Mouse (Mus musculus): ENCODE data around the gene Sowahd.
"Not testable (repeated sequence)": the region's sequence is repeated elsewhere in the genome, so short reads cannot be mapped to it uniquely, and the experiment has no call there.

Gene Sowahd

DNA sequence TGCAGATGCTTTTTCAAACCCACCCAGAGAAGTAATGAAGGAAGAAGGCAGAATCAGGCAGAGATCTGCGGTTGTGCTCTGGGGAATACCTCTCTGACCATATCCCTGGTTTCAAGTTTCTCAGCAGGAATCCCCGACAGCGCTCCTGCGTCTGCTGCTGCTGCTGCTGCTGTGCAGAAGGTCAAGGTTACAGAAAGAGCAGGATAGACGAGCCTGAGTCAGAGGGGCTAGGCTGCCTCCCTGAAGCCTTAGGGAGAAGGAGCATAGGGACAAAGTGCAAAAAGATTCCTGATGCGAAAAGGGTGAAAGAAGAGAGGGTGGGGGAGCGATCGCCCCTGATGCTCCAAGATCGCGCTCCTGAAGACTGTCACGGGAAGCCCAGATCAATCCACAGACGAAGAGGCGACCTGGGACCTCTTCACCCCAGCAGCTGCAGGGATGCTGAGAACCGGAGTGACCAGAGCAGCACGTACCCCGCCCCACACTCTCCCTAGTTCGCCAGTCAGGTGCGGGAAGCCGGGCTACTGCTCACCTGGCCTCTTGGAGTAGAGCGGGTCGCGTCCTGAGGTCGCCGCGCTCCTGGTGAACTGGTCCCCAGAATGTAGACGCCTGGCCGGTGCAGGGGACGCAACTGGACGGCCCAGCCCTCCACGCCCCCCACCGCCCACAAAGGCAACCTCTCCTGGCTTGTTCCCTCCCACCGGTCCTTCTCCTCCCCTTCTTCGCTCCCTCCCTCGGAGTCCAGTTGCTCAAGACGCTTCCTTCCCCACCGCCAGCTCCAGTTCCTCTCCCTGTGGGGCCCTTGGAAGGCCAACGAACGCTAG is at the start of gene Sowahd:
Gene Sowahd, plus strand, starts transcription at position 780 of the 824 bp plus-strand sequence.
- no peak for DNase-seq (ENCODE audit: low read depth)

DNA sequence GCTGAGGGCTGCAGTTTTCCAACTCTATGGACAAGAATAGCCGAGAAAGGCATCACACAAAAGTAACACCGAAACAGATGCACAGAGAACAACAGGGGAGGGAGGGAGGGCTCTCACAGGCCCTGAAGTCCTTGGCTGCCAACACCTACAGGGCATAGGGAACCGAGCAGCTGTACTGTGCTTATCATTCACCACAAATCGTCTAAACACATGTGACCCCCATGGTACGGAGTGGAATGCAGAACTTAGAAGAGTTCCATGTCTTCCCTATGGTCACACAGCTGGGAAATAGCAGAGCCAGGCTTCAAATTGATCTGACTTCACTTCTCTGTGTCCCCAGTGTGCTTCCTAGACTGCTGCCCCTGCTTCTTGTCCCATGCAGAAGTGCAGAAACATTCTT is 34.8 kb upstream of the Sowahd start:
- no peak for DNase-seq (ENCODE audit: low read depth)

DNA sequence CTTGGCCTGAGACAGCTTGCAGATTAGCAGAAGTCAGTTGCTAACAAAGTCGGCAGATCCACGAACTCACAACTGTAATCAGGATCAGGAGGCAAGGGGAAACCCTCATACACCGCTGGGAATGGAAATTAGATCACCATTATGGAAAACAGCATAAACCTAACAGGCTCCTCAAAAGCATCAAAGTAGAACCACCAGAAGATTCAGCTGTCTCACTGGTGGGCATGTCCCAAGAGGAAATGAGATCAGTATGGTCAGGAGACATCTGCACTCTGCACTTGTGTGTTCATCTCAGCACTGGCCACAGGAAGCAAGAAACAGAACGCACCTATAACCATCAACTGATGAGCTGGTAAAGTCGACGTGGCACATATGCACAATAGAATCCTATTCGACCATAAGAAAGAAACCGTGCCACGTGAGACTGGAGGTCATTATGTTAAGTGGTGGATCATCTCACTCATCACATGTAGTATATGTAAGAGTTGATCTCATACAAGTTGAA is 30.4 kb upstream of the Sowahd start:
- no peak for DNase-seq (ENCODE audit: low read depth)

DNA sequence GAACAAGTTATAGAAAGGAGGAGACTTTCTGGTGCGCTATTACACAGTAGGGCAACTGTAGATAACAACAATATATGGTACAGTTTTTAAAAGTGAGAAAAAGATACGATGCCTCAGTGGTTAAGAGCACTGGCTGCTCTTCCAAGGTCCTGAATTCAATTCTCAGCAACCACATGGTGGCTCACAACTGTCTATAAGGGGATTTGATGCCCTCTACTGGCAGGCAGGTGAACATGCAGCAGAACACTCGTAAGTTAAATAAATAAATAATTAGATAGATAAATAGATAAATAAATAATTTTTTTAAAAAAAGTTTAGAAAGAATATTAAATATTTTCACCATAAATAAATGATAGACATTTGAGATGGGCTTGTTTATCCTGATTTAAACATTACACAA is 29.6 kb upstream of the Sowahd start:
- no peak for DNase-seq (ENCODE audit: low read depth)

DNA sequence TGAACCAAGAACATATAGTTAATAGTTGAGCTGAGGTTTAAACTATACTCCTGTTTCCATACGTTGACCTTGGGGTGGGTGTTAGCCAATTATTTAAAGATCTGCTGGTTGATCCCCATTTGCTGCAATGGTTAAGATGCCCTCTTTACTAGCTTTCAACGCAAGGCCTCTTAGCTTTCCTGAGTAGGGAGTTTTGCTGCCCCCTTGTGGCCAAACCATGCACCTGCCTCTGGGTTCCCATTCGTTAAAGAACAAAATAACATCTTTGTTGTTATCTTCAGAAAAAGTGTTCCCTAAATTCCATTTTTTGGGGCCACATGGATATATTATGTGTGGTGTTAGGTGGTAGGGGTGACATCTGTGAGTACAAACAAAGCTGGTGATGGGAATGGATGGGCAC is 26.0 kb upstream of the Sowahd start:
- no peak for DNase-seq (ENCODE audit: low read depth)

DNA sequence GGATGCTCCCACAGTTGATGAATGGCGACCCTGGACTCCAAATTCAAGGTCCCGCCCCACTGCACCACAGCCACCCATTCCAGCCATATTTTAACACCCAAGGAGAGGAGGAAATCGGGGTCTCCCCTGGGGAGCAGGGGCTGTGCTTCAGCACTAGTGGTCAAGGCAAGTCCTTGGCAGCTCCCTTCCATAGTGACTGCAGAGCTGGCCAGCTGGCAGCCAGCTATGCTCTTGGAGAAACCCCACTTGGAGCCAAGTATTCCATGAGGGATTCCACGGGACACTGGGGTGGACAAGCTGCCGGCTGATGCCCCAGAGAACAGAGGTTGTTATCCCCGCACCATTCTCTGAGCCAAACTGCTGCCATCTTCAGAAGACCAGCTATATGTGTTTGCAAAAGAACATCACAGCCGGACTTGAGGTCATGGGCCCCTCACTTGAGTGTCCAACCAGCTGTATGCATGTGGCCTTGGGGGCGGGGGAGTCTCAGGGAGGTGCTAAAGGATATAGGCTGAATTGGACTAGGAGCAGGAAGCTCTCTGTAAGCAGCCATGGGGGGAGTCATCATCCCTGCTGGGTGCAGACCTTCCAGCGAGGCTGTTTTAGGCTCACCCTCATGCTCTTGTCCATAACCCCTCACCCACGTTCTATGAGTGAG is 24.9 kb upstream of the Sowahd start:
- DNase-seq (ENCODE audit: low read depth) = no peak

DNA sequence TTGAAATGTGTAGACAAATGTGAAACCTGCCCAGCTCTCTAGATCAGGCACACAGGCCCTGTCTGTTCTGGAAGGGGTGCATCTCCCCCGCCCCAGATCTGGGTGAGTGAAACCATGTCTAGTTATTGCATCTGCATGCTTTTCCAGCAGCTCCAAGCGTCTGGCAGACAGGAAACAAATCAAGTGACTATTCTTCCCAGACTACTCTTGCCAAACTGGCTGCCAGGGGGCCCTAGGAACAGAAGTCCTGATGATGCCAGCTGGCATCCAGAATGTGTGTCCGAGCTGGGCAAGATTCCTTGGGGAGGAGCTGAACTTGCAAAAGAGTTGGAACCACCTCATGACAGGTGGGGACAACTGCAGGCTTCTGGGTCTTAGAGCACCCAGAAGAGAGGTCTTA is 20.3 kb upstream of the Sowahd start:
- DNase-seq (ENCODE audit: low read depth) = peak; percentile 60

DNA sequence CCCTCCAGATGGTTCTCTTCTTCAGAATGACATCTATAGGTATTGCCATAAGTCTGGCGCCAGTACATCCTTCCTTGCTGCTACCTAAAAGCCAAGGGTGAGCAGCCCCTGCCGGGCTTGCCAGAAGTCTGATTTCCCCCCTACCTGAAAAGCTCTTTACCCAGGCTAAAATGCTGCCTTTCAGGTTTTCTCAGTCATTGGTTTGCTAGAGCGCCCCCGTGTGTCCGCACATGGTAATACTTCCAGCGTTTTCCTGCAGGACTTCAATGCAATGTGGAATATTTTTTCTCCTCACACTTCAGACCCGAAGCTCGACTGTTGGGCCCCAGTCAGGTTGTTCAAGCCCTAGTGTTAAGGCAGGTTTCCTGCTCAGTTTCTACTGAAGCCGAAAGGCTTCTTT is 5.9 kb upstream of the Sowahd start:
- DNase-seq (ENCODE audit: low read depth) = no peak

DNA sequence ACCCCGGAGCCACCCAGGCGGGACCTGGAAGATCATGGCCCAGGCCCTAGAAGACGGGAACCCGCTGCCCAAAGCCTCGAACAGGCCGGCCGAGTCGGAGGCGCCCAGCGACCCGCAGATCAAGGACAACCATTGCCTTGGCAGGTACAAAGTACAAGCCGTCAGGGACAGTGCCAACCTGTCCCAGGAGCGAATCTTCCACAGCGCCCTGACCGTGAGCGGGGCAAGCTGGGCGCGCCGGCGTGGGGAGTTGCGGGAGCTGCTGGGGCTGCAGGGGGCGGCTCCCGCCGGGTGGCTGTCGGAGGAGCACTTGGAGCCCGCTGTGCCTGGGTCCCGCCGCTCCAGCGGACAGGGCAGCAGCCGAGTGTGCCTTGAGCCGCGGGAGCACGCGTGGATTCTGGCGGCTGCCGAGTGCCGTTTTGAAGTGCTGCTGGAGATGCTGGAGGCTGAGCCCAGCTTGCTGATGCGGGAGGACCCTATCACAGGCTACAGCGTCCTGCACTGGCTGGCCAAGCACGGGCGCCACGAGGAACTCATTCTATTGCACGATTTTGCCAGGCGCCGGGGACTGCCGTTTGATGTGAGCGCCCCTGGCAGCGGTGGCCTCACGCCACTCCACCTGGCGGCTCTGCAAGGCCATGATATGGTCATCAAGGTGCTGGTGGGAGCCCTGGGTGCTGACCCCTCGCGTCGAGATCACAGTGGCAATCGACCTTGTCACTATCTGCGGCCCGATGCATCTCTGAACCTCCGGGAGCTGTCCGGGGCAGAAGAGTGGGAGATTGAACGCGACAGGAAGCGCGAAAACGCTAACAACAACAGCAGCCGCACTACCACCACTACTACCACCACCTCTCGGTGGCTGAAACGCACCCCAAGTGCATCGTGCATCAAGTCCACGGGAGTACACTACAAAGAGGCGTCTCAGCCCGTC is 512 bp downstream of the Sowahd start:
- no peak for DNase-seq (ENCODE audit: low read depth)

DNA sequence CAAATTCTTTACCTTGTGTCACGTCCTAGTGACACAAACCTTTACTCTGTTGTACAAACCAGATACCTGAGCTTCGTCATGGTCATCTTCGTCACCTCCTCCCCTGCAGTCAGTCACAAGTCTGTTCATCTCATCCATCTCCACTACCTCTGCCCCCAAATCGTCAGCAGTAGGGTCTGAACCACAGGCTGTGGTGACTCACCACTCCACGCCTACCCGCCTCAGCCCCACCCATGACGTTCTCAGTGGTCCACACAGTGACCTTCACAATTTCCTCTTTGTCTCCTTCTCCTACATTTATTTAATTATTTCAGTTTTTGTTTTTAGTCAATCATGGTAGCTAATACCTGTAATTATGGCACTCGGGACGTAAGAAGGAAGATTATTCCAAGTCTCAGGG is 15.3 kb downstream of the Sowahd start:
- DNase-seq (ENCODE audit: low read depth) = no peak

DNA sequence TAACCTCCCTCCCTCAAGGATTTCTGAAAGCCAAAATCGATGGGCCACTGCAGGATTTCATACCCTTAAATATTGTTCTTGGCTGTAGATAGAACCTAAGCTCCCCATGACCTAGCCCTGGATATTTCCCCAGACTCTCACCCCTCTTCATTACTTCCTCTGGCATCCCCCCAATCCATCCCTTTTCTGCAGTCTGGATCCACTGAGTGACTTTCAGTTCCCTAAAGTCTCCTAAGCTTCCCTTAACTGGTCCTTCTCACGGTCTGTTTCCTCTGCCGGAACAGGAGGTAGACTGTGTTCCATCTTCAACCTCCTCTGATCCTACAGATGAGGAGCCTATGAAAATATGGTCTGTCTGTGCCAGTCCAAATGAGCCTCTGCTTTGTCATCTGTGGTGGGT is 18.7 kb downstream of the Sowahd start:
- no peak for DNase-seq (ENCODE audit: low read depth)

DNA sequence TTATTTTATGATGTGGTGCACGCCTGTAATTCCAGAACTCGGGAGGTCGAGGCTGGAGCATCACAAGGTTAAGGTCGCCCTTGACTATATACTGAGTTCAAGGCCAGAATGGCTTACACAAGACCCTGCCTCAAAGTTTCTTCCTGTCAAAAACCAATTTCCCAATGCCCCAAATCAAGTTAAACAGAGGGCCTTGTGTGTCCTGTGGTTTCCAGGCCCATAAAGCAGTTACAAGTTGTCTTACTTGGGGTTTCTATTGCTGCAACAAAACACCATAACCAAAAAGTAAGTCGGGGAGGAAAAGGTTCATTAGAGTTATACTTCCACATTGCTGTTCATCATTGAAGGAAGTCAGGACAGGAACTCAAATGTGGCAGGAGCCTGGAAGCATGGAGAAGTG is 20.1 kb downstream of the Sowahd start:
- DNase-seq (ENCODE audit: low read depth) = no peak

DNA sequence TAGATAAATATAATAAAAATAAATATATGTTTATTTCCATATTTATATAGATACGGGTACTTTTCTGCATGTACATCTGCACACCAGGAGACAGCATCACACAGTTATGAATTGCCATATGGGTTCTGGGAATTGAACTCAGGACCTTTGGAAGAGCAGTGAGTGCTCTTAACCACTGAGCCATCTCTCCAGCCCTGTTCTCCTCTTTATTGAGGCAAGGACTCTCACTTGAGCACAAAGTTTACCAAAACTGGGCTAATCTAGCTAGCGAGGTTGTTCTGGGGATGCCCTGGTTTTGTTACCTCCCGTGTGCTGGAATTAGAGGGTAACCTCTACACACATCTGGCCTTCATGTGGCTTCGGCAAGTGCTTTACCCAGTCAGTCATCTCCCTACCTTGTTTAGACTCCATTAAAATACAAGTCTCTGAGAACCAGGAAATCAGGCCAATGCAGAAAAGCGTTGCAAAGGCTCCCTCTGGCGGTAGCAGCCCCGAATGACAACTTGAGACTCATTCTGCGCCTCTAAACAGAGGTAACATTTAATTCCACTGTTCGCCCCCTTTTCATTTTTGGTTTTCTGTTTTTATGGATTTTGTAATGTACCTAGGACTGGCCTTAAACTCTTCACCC is 25.7 kb downstream of the Sowahd start:
- no peak for DNase-seq (ENCODE audit: low read depth)

DNA sequence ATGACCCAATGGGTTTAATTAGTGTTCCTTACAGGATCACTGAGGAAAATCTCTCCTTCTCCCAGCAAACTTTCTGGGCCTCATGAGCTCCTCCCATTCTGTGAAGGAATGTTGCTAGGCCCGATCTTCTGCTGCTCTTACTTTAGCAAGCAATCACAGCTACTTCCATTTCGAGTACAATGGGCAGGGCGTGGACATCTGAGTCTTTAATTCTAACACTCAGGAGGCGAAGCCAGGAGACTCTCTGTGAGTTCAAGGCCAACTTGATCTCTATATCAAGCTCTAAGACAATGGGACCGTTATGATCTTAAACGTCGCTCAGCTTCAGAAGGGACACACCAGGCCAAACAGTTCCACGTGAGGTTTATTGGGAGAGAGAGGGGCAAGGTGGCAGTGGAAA is 28.0 kb downstream of the Sowahd start:
- DNase-seq (ENCODE audit: low read depth) = no peak

DNA sequence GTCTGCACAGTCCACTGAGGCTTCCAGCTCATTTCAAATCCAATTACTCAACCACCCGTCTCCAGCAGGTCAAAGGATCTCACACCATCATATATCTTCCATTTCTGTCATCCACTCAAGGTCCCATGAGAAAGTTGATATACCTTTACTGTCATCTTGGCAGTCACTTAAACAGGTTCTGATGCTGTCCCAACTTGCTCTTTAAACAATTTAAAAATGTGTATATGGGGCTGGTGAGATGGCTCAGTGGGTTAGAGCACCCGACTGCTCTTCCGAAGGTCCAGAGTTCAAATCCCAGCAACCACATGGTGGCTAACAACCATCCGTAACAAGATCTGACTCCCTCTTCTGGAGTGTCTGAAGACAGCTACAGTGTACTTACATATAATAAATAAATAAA is 31.7 kb downstream of the Sowahd start:
- DNase-seq (ENCODE audit: low read depth) = not testable (repeated sequence)

DNA sequence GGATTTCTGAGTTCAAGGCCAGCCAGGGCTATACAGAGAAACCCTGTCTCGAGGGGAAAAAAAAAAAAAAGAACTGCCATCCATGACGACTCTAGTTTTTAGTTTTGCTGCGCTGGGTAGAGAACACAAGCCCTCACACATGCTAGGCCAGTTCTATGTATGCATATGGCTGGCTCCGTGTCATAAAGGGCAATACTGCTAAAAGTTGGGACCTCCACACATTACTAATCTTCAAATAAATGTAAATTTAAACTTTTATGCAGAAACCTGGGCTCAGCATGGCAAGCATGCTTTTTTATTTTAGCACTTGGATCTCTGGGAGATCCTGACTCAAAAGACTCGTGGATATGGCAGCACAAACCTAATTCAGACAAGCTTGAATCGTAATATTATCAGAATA is 32.5 kb downstream of the Sowahd start:
- no peak for DNase-seq (ENCODE audit: low read depth)

DNA sequence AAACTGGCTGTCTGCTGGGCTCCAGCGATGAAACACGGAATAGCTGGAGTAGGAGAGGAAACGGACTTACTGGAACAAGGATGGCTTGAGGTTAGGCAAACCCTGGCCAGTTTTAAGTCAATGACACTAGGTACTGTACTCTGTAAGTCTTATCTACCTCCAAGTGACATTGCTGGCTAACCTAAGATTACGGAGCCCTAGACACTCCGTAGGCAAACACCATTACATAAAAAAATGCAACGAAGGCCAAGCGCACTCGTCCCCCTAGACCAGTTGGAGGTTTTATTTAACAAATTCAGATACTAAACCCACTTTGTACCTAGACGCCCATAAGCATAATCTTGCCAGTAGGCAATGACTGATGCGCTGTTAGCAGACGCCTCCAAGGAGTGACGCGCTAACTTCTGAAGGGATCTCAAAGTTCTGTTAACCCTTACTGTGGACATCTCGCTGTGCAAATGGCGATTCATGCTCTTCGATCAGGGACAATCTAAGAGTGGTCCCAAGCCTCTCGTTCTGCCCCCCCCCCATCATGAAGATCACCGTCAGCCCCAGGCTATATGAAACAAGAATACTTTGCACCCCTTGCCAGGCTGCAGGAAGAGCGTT is 35.8 kb downstream of the Sowahd start:
- no peak for DNase-seq (ENCODE audit: low read depth)

DNA sequence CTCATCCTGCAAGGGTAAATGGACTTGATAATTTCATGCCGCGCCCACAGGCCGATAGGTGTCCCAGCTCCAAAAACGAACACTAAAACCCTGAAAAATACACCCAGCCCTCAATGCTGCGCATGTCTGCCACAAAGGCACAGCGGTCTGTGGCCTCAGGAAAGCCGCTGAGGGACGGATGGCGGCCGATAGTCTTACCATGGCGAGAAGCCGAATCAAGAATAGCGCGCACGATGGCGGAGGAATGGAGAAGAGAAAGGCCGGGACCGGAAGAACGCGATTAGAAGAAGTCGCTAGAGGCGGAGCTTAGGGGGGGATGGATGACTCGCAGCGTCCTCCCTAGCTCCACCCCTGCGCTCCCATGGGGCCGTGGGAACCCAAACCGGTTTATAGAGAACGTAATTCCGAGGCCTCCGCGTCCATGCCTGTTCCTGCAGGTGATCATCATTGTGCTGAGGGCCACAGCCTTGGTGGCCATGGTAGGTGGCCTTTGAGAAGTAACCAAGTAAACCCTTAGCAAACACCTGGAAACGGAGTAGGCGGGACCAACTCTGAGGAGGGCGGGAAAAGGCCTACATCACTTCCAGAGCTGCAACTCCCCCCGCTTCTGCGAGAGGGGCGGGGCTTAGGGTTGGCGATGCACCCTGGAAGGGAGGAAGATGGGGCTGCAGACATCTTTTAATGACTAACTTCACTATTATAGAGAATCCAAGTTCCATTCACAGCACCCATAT is 36.4 kb downstream of the Sowahd start, which contains the start of gene Rpl39:
Gene Rpl39, minus strand, starts transcription at position 476 of the 734 bp plus-strand sequence.
- DNase-seq (ENCODE audit: low read depth) = peak; percentile 67

DNA sequence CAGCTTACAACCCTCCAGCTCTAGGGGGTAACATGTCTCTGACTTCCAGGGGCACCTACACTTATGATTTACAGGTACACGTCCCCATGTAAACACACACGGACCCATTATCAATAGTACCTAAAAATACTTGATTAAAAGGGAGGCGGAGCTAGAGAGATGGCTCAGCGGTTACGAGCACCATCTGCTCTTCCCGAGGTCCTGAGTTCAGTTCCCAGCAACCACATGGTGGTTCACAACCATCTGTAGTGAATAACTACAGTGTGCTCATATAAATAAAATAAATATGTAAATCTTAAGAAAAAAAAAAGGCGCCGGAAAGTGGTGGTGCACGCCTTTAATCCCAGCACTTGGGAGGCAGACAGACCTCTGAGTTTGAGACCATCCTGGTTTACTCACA is 37.0 kb downstream of the Sowahd start:
- DNase-seq (ENCODE audit: low read depth) = no peak

DNA sequence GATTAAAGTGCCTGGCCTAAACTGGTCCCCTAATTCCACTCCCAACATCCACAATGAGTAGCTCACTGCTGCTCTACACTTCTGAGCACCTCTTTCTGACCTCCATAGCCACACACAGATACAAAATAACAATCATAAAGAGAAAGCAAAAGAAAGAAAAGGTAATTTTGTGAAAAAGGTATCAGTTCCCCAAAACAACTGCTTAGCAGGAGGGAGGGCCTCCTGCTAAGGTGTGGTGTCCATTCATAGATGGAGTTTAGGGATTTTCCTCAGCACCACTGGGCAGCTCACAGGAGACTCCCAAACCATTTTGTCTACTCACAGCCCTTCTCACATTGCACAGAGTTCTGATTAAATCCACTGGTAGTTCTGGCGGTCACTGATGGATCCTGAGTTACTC is 40.1 kb downstream of the Sowahd start:
- no peak for DNase-seq (ENCODE audit: low read depth)

DNA sequence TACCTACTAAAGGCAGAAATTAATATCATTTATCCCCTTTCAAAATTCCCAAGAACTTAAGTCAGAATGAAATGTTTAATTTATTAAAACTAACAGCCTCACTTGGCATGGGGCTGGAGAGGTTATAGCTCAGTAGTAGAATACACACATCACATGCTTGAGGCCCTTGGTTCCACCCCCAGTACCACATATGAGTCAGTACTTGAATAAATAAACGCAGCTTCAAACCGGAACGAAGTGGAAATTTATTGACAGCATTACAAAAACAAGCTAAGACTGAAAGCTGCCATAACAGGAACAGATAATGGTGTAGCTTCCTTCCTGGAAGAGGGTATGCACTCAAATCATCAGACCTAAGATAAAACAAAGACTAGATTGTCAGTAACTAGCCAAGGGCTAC is 42.8 kb downstream of the Sowahd start:
- no peak for DNase-seq (ENCODE audit: low read depth)

All from fibroblast of lung, adult 2 months (primary cell).